Mouse (Mus musculus) liver, adult 2 months (tissue): ENCODE measurements around the gene Scd3. TPM values are rescaled to one million over a fixed set of nuclear protein-coding genes. Genes with fewer than 3 reads are reported as not detected.

Experiments used
- DNase-seq: peaks from one replicate; pipeline ENCODE4 v3.0.0-alpha.2; 2011; ENCODE audit warnings: low read depth, low spot score; ENCODE audit errors: extremely low read depth
- H3K27ac ChIP-seq: fragments of 200-500 bp; replicated peaks from 2 replicates; pipeline ENCODE4 v1.5.1; 2012; ENCODE audit warnings: low read depth, mild to moderate bottlenecking, control low read depth, inconsistent platforms, low read length; ENCODE audit not compliant: insufficient read depth
- H3K27me3 ChIP-seq: fragments of 200-500 bp; 2 replicates; pipeline ENCODE4 v1.6.1; 2012; ENCODE audit warnings: mild to moderate bottlenecking, moderate library complexity, low read length, inconsistent platforms; ENCODE audit not compliant: control insufficient read depth, insufficient read depth
- H3K36me3 ChIP-seq: fragments of 200-500 bp; 2 replicates; pipeline ENCODE4 v1.6.1; 2012; ENCODE audit warnings: low read length, inconsistent platforms; ENCODE audit not compliant: control insufficient read depth, insufficient read depth
- H3K4me1 ChIP-seq: fragments of 200-500 bp; 2 replicates; pipeline ENCODE4 v1.6.1; 2011; ENCODE audit warnings: low read length; ENCODE audit not compliant: control insufficient read depth, insufficient read depth
- H3K4me3 ChIP-seq: fragments of 200-500 bp; 2 replicates; pipeline ENCODE4 v1.5.1; 2011; ENCODE audit warnings: low read depth, mild to moderate bottlenecking, control low read depth, low read length, moderate library complexity; ENCODE audit not compliant: insufficient read depth
- H3K79me2 ChIP-seq: fragments of 200-500 bp; 2 replicates; pipeline ENCODE4 v1.6.1; 2012; ENCODE audit warnings: inconsistent platforms, mild to moderate bottlenecking, low read length, moderate library complexity; ENCODE audit not compliant: control insufficient read depth, insufficient read depth
- H3K9ac ChIP-seq: fragments of 200-500 bp; 2 replicates; pipeline ENCODE4 v1.6.1; 2012; ENCODE audit warnings: low read depth, mild to moderate bottlenecking, control low read depth, inconsistent platforms, low read length
- CTCF ChIP-seq: fragments of 200-500 bp; IDR thresholded peaks from 2 replicates; pipeline ENCODE4 v1.5.1; 2011; ENCODE audit warnings: low read depth, low read length, control low read depth
- POLR2A ChIP-seq: fragments of 200-500 bp; IDR thresholded peaks from 2 replicates; pipeline ENCODE4 v1.6.1; 2011; ENCODE audit warnings: low read length, control low read depth; ENCODE audit not compliant: insufficient read depth; ENCODE audit errors: extremely low read depth
- WGBS: fragments of 180-500 bp; shearing (Covaris S2); methylation state at CpG from one replicate; pipeline ENCODE4 v1.1.7; 2018; 5-methylcytosine and 5-hydroxymethylcytosine counted together
- polyA plus RNA-seq: library from polyadenylated mRNA; depleted of rRNA; stranded (reverse); fragments of >200 nt; gene quantifications from 2 replicates; pipeline ENCODE4 v1.2.3, GENCODE M21; 2012
- total RNA-seq: library from RNA; depleted of rRNA; stranded (reverse); fragments of >200 nt; gene quantifications from 2 replicates; pipeline ENCODE4 v1.2.3, GENCODE M21; 2014

Scd3 gene
- total and polyA plus RNA-seq, 2 experiments, result 0.02 TPM; not detected in 1

GRCm38 (mm10) chr19:44195138-44195537 is 7.9 kb upstream of the Scd3 start:
- Histone ChIP-seq H3K36me3 (no peaks in the 10 kb centered on the region), H3K79me2 (no peaks in the 10 kb centered on the region), H3K9ac (no peak overlapping the region), H3K27me3 (0 out of 2 replicates have a peak, but pooled peaks cover 4% of the 10 kb centered on the region), H3K4me3 (no peak overlapping the region; the same call in 1 of the 2 replicates), H3K27ac (no peak overlapping the region), H3K4me1 (no peaks in the 10 kb centered on the region)
- TF ChIP-seq POLR2A, result no peak
- peak; percentile 80 for TF ChIP-seq CTCF
- DNase-seq, result no peak
- WGBS, result 35% methylated on average over 7 of the region's 7 CpGs

DNA sequence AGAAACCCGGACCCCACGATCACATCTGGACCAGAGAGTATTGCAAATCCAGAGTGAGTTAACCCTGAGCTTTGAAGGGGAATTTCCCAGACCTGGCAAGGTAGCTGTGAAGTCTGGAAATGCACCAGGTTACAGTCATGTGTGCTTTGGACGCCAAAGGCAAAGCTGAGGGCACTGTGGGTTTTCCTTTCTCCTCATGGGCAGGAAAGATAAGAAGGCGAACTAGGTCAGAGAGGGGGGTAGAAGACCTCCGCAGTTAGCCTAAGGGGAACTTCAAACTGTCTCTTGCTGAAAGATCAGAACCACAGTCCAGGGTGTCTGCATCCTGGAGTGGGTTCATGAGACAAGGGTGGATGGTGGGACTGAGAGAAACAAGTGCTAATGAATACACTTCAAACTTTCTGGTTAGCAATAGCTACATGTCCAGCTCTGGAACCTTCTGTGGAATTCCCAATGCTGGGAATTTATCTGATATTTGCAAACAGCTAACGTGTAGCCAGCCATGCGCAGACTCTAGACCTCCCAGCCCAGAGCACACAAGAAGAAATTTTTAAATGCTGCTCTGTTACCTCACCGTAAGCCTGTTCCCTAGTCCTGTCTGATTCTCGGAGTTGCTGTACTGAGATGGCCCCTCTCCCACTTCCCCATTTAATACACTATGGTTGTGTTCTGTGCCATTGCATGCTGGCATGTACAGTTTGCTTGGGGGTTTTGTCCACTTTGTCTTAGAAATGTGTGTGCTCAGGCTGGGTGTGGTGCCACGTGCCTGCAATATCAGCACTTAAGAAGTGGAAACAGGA is 5.8 kb upstream of the Scd3 start:
- peaks cover 4% of the 10 kb centered on the region; the same call in 1 of the 2 replicates for H3K27me3 ChIP-seq
- H3K36me3 ChIP-seq, result no peaks in the 10 kb centered on the region
- DNase-seq, result no peak
- H3K4me3 ChIP-seq, result no peak overlapping the region
- WGBS, result 85% methylated on average over 10 of the region's 10 CpGs
- H3K27ac ChIP-seq, result no peak overlapping the region
- no peak for TF ChIP-seq POLR2A
- no peak for TF ChIP-seq CTCF
- H3K79me2 ChIP-seq, result no peaks in the 10 kb centered on the region
- H3K9ac ChIP-seq, result no peak overlapping the region
- no peaks in the 10 kb centered on the region for H3K4me1 ChIP-seq

GRCm38 (mm10) chr19:44198494-44198893 is 4.6 kb upstream of the Scd3 start:
- Histone ChIP-seq H3K4me3 (no peak overlapping the region), H3K36me3 (no peaks in the 10 kb centered on the region), H3K27ac (no peak overlapping the region), H3K9ac (no peak overlapping the region), H3K27me3 (no peaks in the 10 kb centered on the region; the same call in 1 of the 2 replicates), H3K79me2 (no peaks in the 10 kb centered on the region), H3K4me1 (no peaks in the 10 kb centered on the region)
- DNase-seq, result peak; percentile 67
- no peak for TF ChIP-seq CTCF
- TF ChIP-seq POLR2A, result no peak
- 73% methylated on average over 6 of the region's 6 CpGs for WGBS

DNA sequence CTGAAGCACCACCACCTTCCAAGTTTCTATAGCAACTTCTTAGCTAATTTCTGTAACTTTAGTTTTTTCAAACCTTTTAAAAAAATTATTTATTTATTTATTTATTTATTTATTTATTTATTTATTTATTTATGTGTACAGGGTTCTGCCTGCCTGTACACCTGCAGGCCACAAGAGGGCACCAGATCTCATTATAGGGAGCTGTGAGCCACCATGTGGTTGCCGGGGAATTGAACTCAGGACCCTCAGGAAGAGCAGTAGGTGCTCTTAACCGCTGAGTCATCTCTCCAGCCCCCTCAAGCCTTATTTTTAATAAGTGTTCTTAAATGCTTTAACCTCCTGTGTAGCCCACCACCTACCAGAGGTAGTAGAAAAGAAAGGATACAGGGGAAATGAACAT is 4.1 kb upstream of the Scd3 start:
- TF ChIP-seq CTCF, result peak; percentile 45; the same call in 1 of the 2 replicates
- no peak for TF ChIP-seq POLR2A
- Histone ChIP-seq H3K79me2 (no peaks in the 10 kb centered on the region), H3K9ac (no peak overlapping the region), H3K4me1 (no peaks in the 10 kb centered on the region), H3K27me3 (no peaks in the 10 kb centered on the region; the same call in 1 of the 2 replicates), H3K27ac (no peak overlapping the region), H3K4me3 (no peak overlapping the region), H3K36me3 (no peaks in the 10 kb centered on the region)
- no peak for DNase-seq
- WGBS, result 82% methylated on average over 2 of the region's 2 CpGs

DNA sequence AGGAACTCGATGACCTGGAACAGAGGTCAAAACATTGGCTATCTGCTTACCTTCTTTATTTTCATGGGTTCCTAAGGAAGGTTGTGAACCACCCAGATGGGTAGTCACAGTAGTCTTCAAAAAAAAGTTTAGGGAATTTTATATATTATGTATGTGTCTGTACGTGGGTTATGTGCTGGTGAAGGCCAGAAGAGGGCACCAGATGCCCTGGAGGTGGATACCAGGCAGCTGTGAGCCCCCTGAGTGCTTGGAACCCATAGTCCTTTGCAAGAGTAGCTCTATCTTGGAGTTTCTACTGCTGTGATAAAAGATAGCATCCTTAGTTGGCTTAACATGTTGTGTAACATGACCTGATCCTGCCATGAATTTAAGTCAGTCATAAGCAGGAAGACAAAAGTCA is 4.0 kb downstream of the Scd3 start:
- H3K36me3 ChIP-seq, result no peaks in the 10 kb centered on the region
- 70% methylated on average over 2 of the region's 2 CpGs for WGBS
- no peak overlapping the region for H3K9ac ChIP-seq
- no peak for DNase-seq
- H3K4me3 ChIP-seq, result no peak overlapping the region
- no peaks in the 10 kb centered on the region for H3K79me2 ChIP-seq
- TF ChIP-seq CTCF (no peak), POLR2A (no peak)
- no peak overlapping the region for H3K27ac ChIP-seq
- no peaks in the 10 kb centered on the region for H3K4me1 ChIP-seq
- no peaks in the 10 kb centered on the region; the same call in 1 of the 2 replicates for H3K27me3 ChIP-seq

GRCm38 (mm10) chr19:44215255-44215654 is 12.2 kb downstream of the Scd3 start:
- 74% methylated on average over 12 of the region's 12 CpGs for WGBS
- Histone ChIP-seq H3K27ac (no peak overlapping the region), H3K9ac (no peak overlapping the region), H3K27me3 (no peaks in the 10 kb centered on the region; the same call in 1 of the 2 replicates), H3K79me2 (no peaks in the 10 kb centered on the region), H3K36me3 (no peaks in the 10 kb centered on the region), H3K4me3 (no peak overlapping the region), H3K4me1 (no peaks in the 10 kb centered on the region)
- no peak for TF ChIP-seq POLR2A
- no peak for TF ChIP-seq CTCF
- no peak for DNase-seq
